Mouse (Mus musculus): ENCODE measurements around the gene Rfc2.

Rfc2 gene

GRCm38 (mm10) chr5:134565696-134566095 is 15.5 kb upstream of the Rfc2 start:
- DNase-seq (ENCODE audit: low spot score) = no peak

DNA sequence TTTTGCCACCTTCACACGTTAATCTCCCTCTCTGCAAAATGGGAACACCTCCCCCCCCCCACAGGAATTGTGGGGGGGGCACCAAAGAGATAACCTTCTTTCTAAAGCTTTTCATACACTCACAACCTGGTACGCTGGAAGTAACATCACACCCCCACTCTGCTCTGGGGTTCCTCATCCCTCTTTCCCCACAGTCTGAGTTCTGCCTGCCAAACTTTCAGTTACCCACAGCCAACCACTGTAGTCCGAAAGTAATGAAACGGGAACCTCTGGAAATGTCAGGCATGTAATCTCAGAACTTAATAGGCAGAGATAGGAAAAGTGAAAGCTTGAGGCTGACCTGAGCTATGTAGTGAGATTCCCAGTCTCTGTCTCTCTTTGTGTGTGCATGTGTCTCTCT is 13.7 kb upstream of the Rfc2 start:
- no peak for DNase-seq (ENCODE audit: low spot score)

- no peak for DNase-seq (ENCODE audit: low spot score)
Measured at GRCm38 (mm10) chr5:134568030-134568429, 13.1 kb upstream of the Rfc2 start.

GRCm38 (mm10) chr5:134568964-134569491 is 12.1 kb upstream of the Rfc2 start:
- DNase-seq (ENCODE audit: low spot score) = no peak

GRCm38 (mm10) chr5:134571730-134572507 is 9.2 kb upstream of the Rfc2 start:
- DNase-seq (ENCODE audit: low spot score) = no peak

DNA sequence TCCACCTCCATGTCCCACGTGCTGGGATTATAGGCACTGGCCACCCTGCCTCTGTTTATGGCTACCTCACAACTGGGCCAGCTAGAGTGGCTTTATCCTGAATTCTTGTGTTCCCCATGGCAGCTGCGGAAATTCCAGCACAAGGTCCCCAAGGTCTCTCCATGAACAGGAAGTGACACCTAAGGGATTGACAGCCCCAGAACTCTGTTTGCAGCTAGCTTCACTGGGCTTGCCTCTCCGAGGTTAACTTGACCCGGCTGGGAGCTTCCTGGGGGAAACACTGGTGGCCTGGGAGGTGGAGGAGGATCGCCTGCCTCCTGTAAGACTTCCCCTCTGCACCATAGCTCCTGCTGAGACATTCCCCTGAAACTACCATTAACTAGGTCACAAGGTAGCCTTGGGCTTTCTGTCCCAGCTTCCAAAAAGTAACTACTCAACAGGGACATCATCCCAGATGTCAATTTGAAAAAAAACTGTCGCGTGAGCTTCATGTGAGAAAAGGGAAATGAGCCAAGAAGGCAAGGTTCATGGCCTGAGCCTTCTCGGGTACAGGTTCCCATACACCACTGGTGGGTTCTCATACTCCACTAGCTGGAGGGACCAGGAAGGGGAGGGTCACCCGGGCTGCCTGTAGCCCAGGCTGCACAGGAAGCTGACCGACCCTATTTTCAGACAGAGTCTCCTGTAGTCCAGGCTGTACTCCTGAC is 8.5 kb upstream of the Rfc2 start:
- DNase-seq (ENCODE audit: low spot score) = no peak

- no peak for DNase-seq (ENCODE audit: low spot score)
Measured at GRCm38 (mm10) chr5:134575833-134576232, 5.3 kb upstream of the Rfc2 start.

DNA sequence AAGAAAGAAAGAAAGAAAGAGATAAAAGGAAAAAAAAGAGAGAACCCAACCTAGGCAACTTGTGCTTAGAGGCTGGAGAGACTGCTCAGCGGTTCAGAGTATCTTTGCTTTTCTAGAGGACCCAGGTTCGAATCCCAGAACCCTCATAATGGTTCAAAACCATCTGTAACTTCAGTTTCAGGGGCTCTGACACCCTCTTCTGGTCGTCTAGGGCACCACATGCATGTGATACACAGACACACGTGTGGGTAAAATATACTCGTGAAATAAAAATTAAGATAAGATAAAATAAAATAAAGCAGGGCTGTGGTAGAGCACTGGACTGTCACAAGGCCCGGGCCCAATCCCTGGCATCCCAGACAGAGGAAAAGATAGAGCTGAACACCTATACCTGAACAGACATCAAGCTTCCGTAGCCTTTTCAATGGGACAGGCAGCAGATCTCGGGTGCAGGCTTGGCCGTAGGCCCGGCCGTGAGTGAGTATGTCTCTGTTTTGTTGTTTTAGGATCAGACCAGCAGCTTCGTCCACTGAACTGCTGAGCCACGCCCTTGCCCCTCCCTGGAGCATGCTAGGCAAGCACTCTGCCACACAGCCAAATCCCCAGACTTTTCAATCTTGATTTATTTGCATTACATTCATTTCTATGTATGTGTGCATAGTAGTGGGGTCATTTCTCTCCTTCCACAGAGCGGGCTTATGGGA is 4.5 kb upstream of the Rfc2 start:
- DNase-seq (ENCODE audit: low spot score) = no peak

- DNase-seq (ENCODE audit: low spot score) = no peak
Measured at GRCm38 (mm10) chr5:134577534-134577933, 3.6 kb upstream of the Rfc2 start.

GRCm38 (mm10) chr5:134579135-134579534 is 2.0 kb upstream of the Rfc2 start:
- no peak for DNase-seq (ENCODE audit: low spot score)

- DNase-seq (ENCODE audit: low spot score) = peak; percentile 96
Measured at GRCm38 (mm10) chr5:134582221-134582907, 1.2 kb downstream of the Rfc2 start.

- no peak for DNase-seq (ENCODE audit: low spot score)
Measured at GRCm38 (mm10) chr5:134583006-134583883, 2.1 kb downstream of the Rfc2 start.

GRCm38 (mm10) chr5:134583884-134584213 is 2.7 kb downstream of the Rfc2 start:
- DNase-seq (ENCODE audit: low spot score) = no peak

- no peak for DNase-seq (ENCODE audit: low spot score)
Measured at GRCm38 (mm10) chr5:134584798-134585197, 3.6 kb downstream of the Rfc2 start.

DNA sequence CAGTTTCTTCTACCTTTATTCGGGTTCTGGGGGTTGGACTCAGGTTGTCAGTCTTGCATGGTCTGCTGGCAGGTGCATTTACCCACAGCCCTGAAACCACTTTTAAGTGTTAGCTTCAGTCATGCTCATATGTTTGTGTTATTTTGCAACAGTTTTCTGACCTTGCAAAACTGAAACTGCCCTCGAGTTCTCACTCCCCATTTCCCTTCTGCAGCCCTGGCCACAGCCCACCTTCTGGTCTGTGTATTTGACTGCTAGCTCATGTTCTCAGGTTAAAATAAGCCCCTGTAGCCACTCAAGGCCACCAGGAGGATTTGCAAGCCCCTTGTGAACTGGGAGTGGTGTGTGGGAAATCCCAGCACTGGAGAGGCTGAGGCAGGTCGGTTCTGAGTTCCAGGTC is 8.7 kb downstream of the Rfc2 start:
- no peak for DNase-seq (ENCODE audit: low spot score)

GRCm38 (mm10) chr5:134592026-134592581 is 10.9 kb downstream of the Rfc2 start:
- DNase-seq (ENCODE audit: low spot score) = no peak

DNA sequence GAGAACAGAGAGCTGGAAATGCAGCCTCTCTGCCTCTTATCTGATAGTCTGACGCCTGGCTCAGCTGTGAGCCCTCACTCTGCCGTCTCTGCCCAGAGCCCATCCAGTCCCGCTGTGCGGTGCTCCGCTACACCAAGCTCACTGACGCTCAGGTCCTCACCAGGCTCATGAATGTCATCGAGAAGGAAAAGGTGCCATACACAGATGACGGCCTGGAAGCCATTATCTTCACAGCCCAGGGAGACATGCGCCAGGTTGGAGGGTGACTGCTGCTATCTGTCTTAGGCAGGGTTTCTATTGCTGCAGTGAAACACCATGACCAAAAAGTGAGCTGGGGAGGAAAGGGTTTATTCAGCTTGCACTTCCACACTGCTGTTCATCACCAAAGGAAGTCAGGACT is 11.9 kb downstream of the Rfc2 start:
- DNase-seq (ENCODE audit: low spot score) = no peak

GRCm38 (mm10) chr5:134597711-134598110 is 16.5 kb downstream of the Rfc2 start:
- no peak for DNase-seq (ENCODE audit: low spot score)

GRCm38 (mm10) chr5:134604376-134604775 is 23.2 kb downstream of the Rfc2 start:
- no peak for DNase-seq (ENCODE audit: low spot score)

DNA sequence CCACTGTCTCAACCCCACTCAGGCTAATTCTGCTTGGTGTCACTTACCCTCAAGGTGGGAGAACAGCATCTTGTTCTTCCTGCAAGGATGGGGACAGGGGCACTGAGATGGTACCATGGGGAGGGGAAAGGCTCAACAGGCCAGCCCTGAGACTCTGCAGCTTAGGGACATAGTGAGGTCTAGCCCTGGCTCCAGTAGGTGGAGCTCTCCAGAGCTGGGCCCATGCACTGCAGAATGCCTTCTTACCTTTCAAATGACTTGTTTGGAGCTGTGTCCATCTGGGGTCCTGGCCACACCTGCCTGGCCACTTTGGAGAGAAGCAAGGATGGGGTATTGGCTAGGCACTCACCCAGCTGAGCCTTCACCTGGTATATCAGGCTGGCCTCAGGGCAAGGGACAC is 25.1 kb downstream of the Rfc2 start:
- no peak for DNase-seq (ENCODE audit: low spot score)

DNA sequence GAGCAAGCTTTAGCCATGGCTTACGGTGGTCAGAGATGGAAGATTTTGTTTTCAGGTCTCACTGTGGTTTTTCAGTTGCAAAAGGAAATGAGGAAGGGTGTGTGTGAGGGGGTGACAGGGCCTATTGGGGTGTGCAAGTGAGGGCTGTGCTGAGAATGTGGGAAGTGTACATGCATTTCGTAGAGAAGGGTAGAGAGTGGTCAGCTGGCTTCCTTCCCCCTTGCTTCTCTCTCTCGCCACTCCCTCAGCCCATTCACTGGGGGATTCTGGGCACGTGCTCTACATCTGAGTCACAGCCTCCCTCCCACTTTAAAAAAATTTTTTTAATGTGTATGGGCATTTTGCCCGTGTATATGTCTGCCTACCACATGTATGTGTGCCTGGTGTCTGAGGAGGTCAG is 26.0 kb downstream of the Rfc2 start:
- no peak for DNase-seq (ENCODE audit: low spot score)

Measured in ovary, postnatal 14 days (tissue).